Mouse (Mus musculus) forebrain, postnatal 0 days (tissue): ENCODE measurements around the gene Gm10799. TPM values are rescaled to one million over a fixed set of nuclear protein-coding genes. Genes with fewer than 3 reads are reported as not detected.

Source experiments
- ATAC-seq: fragments of 200-750 bp; cut with Nextera tagmentation; 2 replicates; pipeline ENCODE4 v1.8.0; 2017; ENCODE audit warnings: mild to moderate bottlenecking, moderate library complexity
- DNase-seq: peaks from one replicate; pipeline ENCODE4 v3.0.0-alpha.2; 2015
- H3K27ac ChIP-seq: fragments of 300-500 bp; sonication (generic); 2 replicates; pipeline ENCODE4 v1.5.1; 2014; ENCODE audit warnings: low read depth, mild to moderate bottlenecking, antibody characterized with exemption, low read length, moderate library complexity, mixed read lengths
- H3K27me3 ChIP-seq: fragments of 300-500 bp; sonication (generic); 2 replicates; pipeline ENCODE4 v1.6.1; 2014; ENCODE audit warnings: mild to moderate bottlenecking, low read length, mixed read lengths; ENCODE audit not compliant: insufficient read depth
- H3K36me3 ChIP-seq: fragments of 300-500 bp; sonication (generic); 2 replicates; pipeline ENCODE4 v1.6.1; 2014; ENCODE audit warnings: mild to moderate bottlenecking, moderate library complexity; ENCODE audit not compliant: insufficient read depth
- H3K4me1 ChIP-seq: fragments of 300-500 bp; sonication (generic); 2 replicates; pipeline ENCODE4 v1.6.1; 2014; ENCODE audit warnings: antibody characterized with exemption; ENCODE audit not compliant: insufficient read depth
- H3K4me2 ChIP-seq: fragments of 300-500 bp; sonication (generic); 2 replicates; pipeline ENCODE4 v1.6.1; 2014; ENCODE audit warnings: low read depth, mild to moderate bottlenecking, moderate library complexity
- H3K4me3 ChIP-seq: fragments of 300-500 bp; sonication (generic); 2 replicates; pipeline ENCODE4 v1.5.1; 2014; ENCODE audit warnings: low read depth, low read length, mixed read lengths
- H3K9ac ChIP-seq: fragments of 300-500 bp; sonication (generic); 2 replicates; pipeline ENCODE4 v1.6.1; 2014; ENCODE audit warnings: mild to moderate bottlenecking
- H3K9me3 ChIP-seq: fragments of 300-500 bp; sonication (generic); 2 replicates; pipeline ENCODE4 v1.6.1; 2016; ENCODE audit warnings: low read length
- CTCF ChIP-seq: sonication (generic); IDR thresholded peaks from 2 replicates; pipeline ENCODE4 v1.5.1; 2016; ENCODE audit warnings: antibody characterized with exemption, control low read depth, low read depth
- WGBS: fragments of 180-500 bp; shearing (Covaris S2); extraction: QIAGEN DNeasy Blood & Tissue Kit; methylation state at CpG from one replicate; pipeline ENCODE4 v1.1.7; 2014; 5-methylcytosine and 5-hydroxymethylcytosine counted together
- polyA plus RNA-seq: library from polyadenylated mRNA; unstranded; fragments of >200 nt; fragmentation: Nextera tagmentation; extraction: Ambion mirVana; gene quantifications from 2 replicates; pipeline ENCODE4 v1.2.1, GENCODE M21; 2015
- total RNA-seq: library from RNA; depleted of rRNA; stranded (reverse); fragments of >200 nt; gene quantifications from 2 replicates; pipeline ENCODE4 v1.2.3, GENCODE M21; 2014; rRNA removed

Gm10799 gene
- total and polyA plus RNA-seq, 2 experiments from 2014 or later: not detected

GRCm38 (mm10) chr2:104024656-104025055, 43.7 kb downstream of the Gm10799 start:
- Histone ChIP-seq H3K4me1 (peaks cover 8% of the 10 kb centered on the region), H3K27me3 (no peaks in the 10 kb centered on the region), H3K9me3 (no peaks in the 10 kb centered on the region), H3K9ac (no peak overlapping the region), H3K4me3 (no peak overlapping the region), H3K4me2 (no peak overlapping the region), H3K36me3 (no peaks in the 10 kb centered on the region), H3K27ac (no peak overlapping the region)
- DNase-seq: no peak
- ATAC-seq: no peak
- WGBS: 88% methylated on average over 4 of the region's 4 CpGs
- no peak for TF ChIP-seq CTCF

GRCm38 (mm10) chr2:104023096-104023495, 45.3 kb downstream of the Gm10799 start:
- no peak overlapping the region for H3K4me2 ChIP-seq
- H3K9me3 ChIP-seq: no peaks in the 10 kb centered on the region
- H3K36me3 ChIP-seq: no peaks in the 10 kb centered on the region
- H3K27me3 ChIP-seq: no peaks in the 10 kb centered on the region
- H3K9ac ChIP-seq: no peak overlapping the region
- TF ChIP-seq CTCF: no peak
- no peaks in the 10 kb centered on the region for H3K4me1 ChIP-seq
- no peak overlapping the region for H3K4me3 ChIP-seq
- ATAC-seq: no peak
- 88% methylated on average over 7 of the region's 7 CpGs for WGBS
- no peak overlapping the region for H3K27ac ChIP-seq
- DNase-seq: no peak

Other genes starting within 250 kb of the Gm10799 start
- gene Lmo2, start 110.6 kb downstream of the Gm10799 start, total RNA-seq: 19.9 and 23.8 TPM in 2 replicates
- gene Lmo2, start 110.6 kb downstream of the Gm10799 start, polyA plus RNA-seq: 26.9 and 27.8 TPM in 2 replicates
- gene Fbxo3, start 40.8 kb downstream of the Gm10799 start, total RNA-seq: 65.2 and 78.2 TPM in 2 replicates
- 41.6 and 54.9 TPM in 2 replicates for gene Fbxo3, start 40.8 kb downstream of the Gm10799 start, polyA plus RNA-seq
- gene 4931422A03Rik, start 40.2 kb downstream of the Gm10799 start, total RNA-seq: not detected in 2 replicates
- 0.84 and 0.94 TPM in 2 replicates for gene 4931422A03Rik, start 40.2 kb downstream of the Gm10799 start, polyA plus RNA-seq
- gene Gm10912, start 2.7 kb downstream of the Gm10799 start, total RNA-seq: 0.15 TPM in 1 of 2 replicates, not detected in the other
- gene Gm10912, start 2.7 kb downstream of the Gm10799 start, polyA plus RNA-seq: not detected in 2 replicates
- gene Cd59b, start 1.3 kb upstream of the Gm10799 start, total RNA-seq: 1.5 TPM in 1 of 2 replicates, not detected in the other
- gene Cd59b, start 1.3 kb upstream of the Gm10799 start, polyA plus RNA-seq: 1.5 and 1.6 TPM in 2 replicates
- gene Cd59a, start 27.3 kb upstream of the Gm10799 start, total RNA-seq: 2.2 and 5.2 TPM in 2 replicates
- gene Cd59a, start 27.3 kb upstream of the Gm10799 start, polyA plus RNA-seq: 8.6 and 11.0 TPM in 2 replicates
- gene A930018P22Rik, start 54.2 kb upstream of the Gm10799 start, total RNA-seq: 1.9 TPM in 1 of 2 replicates, not detected in the other
- gene A930018P22Rik, start 54.2 kb upstream of the Gm10799 start, polyA plus RNA-seq: 0.18 TPM in 1 of 2 replicates, not detected in the other